Mouse (Mus musculus): ENCODE results near the gene Fyn. TPM values are rescaled to one million over a fixed set of nuclear protein-coding genes. Genes with fewer than 3 reads are reported as not detected.

Fyn gene
- total RNA-seq, 2 experiments from 2014 or later: 127 to 130 TPM

- Histone ChIP-seq H3K27ac (peak overlapping the region; percentile 61), H3K4me3 (0 out of 2 replicates have a peak overlapping the region, but pooled peaks have one; percentile 7)
- no peak for TF ChIP-seq CTCF (conservative IDR thresholded peaks at IDR 0.05)
- no peak for DNase-seq (ENCODE audit: low spot score in 2 of 2)
Measured at GRCm38 (mm10) chr10:39498641-39499040, 130.0 kb downstream of the Fyn start.

GRCm38 (mm10) chr10:39501571-39501970 lies 132.9 kb downstream of the Fyn start:
- Histone ChIP-seq H3K4me3 (no peak overlapping the region; the same call in 1 of the 2 replicates), H3K27ac (peak overlapping the region; percentile 58)
- DNase-seq (ENCODE audit: low spot score in 2 of 2): no peak
- no peak for TF ChIP-seq CTCF (conservative IDR thresholded peaks at IDR 0.05)

- peak overlapping the region; percentile 6; the same call in 1 of the 2 replicates for H3K4me3 ChIP-seq
- peak overlapping the region; percentile 58 for H3K27ac ChIP-seq
- peak in 1 of 2 experiments; percentile 44 for DNase-seq (ENCODE audit: low spot score in 2 of 2)
- no peak for TF ChIP-seq CTCF (conservative IDR thresholded peaks at IDR 0.05)
Measured at GRCm38 (mm10) chr10:39501977-39502706, 133.5 kb downstream of the Fyn start.

- TF ChIP-seq CTCF (conservative IDR thresholded peaks at IDR 0.05): no peak
- H3K27ac ChIP-seq: no peak overlapping the region
- DNase-seq (ENCODE audit: low spot score in 2 of 2): no peak
- no peak overlapping the region for H3K4me3 ChIP-seq
Measured at GRCm38 (mm10) chr10:39503331-39503730, 134.7 kb downstream of the Fyn start.

- no peak for TF ChIP-seq CTCF (conservative IDR thresholded peaks at IDR 0.05)
- H3K4me3 ChIP-seq: no peak overlapping the region
- H3K27ac ChIP-seq: no peak overlapping the region
- no peak for DNase-seq (ENCODE audit: low spot score in 2 of 2)
Measured at GRCm38 (mm10) chr10:39505007-39505406, 136.4 kb downstream of the Fyn start.

GRCm38 (mm10) chr10:39505621-39506020 lies 137.0 kb downstream of the Fyn start:
- DNase-seq (ENCODE audit: low spot score in 2 of 2): no peak
- Histone ChIP-seq H3K4me3 (no peak overlapping the region), H3K27ac (no peak overlapping the region)
- no peak for TF ChIP-seq CTCF (conservative IDR thresholded peaks at IDR 0.05)

- no peak overlapping the region for H3K4me3 ChIP-seq
- no peak for DNase-seq (ENCODE audit: low spot score in 2 of 2)
- TF ChIP-seq CTCF (conservative IDR thresholded peaks at IDR 0.05): no peak
- peak overlapping the region; percentile 61; the same call in 1 of the 2 replicates for H3K27ac ChIP-seq
Measured at GRCm38 (mm10) chr10:39506353-39506752, 137.7 kb downstream of the Fyn start.

- peak; percentile 48 for TF ChIP-seq CTCF (conservative IDR thresholded peaks at IDR 0.05)
- no peak for DNase-seq (ENCODE audit: low spot score in 2 of 2)
- peak overlapping the region; percentile 61; the same call in 1 of the 2 replicates for H3K27ac ChIP-seq
- no peak overlapping the region for H3K4me3 ChIP-seq
Measured at GRCm38 (mm10) chr10:39506831-39507230, 138.2 kb downstream of the Fyn start.

- no peak for TF ChIP-seq CTCF (conservative IDR thresholded peaks at IDR 0.05)
- no peak for DNase-seq (ENCODE audit: low spot score in 2 of 2)
- Histone ChIP-seq H3K27ac (no peak overlapping the region), H3K4me3 (no peak overlapping the region)
Measured at GRCm38 (mm10) chr10:39508801-39509200, 140.1 kb downstream of the Fyn start.

- Histone ChIP-seq H3K4me3 (no peak overlapping the region), H3K27ac (no peak overlapping the region; the same call in 1 of the 2 replicates)
- no peak for DNase-seq (ENCODE audit: low spot score in 2 of 2)
- no peak for TF ChIP-seq CTCF (conservative IDR thresholded peaks at IDR 0.05)
Measured at GRCm38 (mm10) chr10:39509937-39510336, 141.3 kb downstream of the Fyn start.

GRCm38 (mm10) chr10:39512631-39513314 lies 144.1 kb downstream of the Fyn start:
- Histone ChIP-seq H3K4me3 (no peak overlapping the region), H3K27ac (peak overlapping the region; percentile 78)
- DNase-seq (ENCODE audit: low spot score in 2 of 2): peak; percentile 65 to 71
- TF ChIP-seq CTCF (conservative IDR thresholded peaks at IDR 0.05): no peak

GRCm38 (mm10) chr10:39514916-39515315 lies 146.3 kb downstream of the Fyn start:
- no peak for TF ChIP-seq CTCF (conservative IDR thresholded peaks at IDR 0.05)
- DNase-seq (ENCODE audit: low spot score in 2 of 2): no peak
- no peak overlapping the region for H3K27ac ChIP-seq
- H3K4me3 ChIP-seq: no peak overlapping the region

- no peak overlapping the region for H3K27ac ChIP-seq
- DNase-seq (ENCODE audit: low spot score in 2 of 2): no peak
- H3K4me3 ChIP-seq: no peak overlapping the region
- TF ChIP-seq CTCF (conservative IDR thresholded peaks at IDR 0.05): no peak
Measured at GRCm38 (mm10) chr10:39516541-39517133, 148.0 kb downstream of the Fyn start.
